Mouse (Mus musculus) liver, embryonic 14.5 days (tissue): ENCODE data around the gene Phip.

ENCODE experiments used
- CTCF ChIP-seq: IDR thresholded peaks from 2 replicates; pipeline ENCODE4 v1.5.1; 2016; ENCODE audit warnings: antibody characterized with exemption, low read depth, control low read depth
- EP300 ChIP-seq: IDR thresholded peaks from 2 replicates; pipeline ENCODE4 v1.6.1; 2016; ENCODE audit warnings: antibody characterized with exemption, low read depth

DNA sequence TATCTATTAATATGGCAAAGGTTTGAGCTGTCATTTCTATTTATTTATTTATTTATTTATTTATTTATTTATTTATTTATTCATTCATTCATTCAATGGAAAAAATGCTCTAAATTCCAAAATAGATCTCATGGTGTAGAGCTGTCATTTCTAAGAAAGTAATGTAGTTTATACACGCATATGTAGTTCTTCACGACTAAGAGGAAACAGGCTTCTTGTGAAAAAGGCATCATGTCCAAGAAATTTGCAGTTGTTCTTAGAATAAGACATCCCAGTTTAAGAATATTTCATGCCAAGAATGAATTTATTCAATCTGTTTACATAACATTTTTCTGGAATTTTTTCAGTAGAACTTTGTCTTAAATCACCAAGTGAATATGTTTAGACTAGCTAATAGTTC lies 114.5 kb downstream of the Phip start:
- TF ChIP-seq EP300 (no peak), CTCF (no peak)
